Mouse (Mus musculus): ENCODE results near the gene Kif19a.

- TF ChIP-seq POLR2A (IDR thresholded peaks at IDR 0.05; ENCODE audit: borderline replicate concordance, control insufficient read depth, low read depth, low read length) (no peak), CTCF (IDR thresholded peaks at IDR 0.05; ENCODE audit: control insufficient read depth, insufficient read depth, low read length) (no peak)
These were observed 33.4 kb downstream of the Kif19a start, which contains the start of gene Gpr142 for GRCm38 (mm10) chr11:114798624-114799023.
